Mouse (Mus musculus): ENCODE data around the gene Srbd1.

GRCm38 (mm10) chr17:85995086-85995485 is 149.9 kb downstream of the Srbd1 start:
- no peak for TF ChIP-seq CTCF (IDR thresholded peaks at IDR 0.05; ENCODE audit: extremely low read depth, insufficient read length, insufficient replicate concordance, low read depth, low read length)
- TF ChIP-seq POLR2A (IDR thresholded peaks at IDR 0.05; ENCODE audit: low read depth, low read length), result no peak

All from small intestine, adult 2 months (tissue).